Mouse (Mus musculus) inflammation-experienced regulatory T-cells, adult 6 months (primary cell): Measurements from ENCODE around the gene Olfr476. TPM values are rescaled to one million over a fixed set of nuclear protein-coding genes. Genes with fewer than 3 reads are reported as not detected.
"Not testable (repeated sequence)": the region's sequence is repeated elsewhere in the genome, so short reads cannot be mapped to it uniquely, and the experiment has no call there.

Source experiments
- ATAC-seq: one replicate; pipeline ENCODE4 v1.8.0; 2017
- polyA plus RNA-seq, 3 experiments: library from polyadenylated mRNA; unstranded; fragments of 100-300 nt; shearing (Covaris generic); gene quantifications; one replicate each; pipeline ENCODE4 v1.2.1; 2017

The Olfr476 gene
- polyA plus RNA-seq = under 1 TPM in 1 of 3 experiments, not detected in 2; 0.16 TPM

DNA sequence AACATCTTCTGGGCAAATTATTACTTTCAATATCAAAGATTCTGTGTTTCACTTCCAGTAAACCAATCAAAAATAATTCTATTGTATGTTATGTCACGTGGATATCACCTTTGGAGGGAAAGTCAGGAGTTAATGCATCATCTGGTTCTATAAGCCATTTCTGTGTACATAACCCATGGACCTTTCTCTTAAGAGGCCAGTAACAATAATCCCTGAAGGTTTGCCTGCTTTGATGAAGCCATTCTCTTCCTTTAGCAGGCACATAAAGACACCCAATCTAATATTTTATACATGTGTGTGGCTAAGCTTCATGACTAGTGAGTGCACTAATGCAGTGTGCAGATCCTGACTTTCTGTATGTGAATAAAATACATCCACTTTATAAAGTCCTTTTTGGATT lies at the start of gene Olfr476:
Gene Olfr476, plus strand, starts transcription at position 301 of the 400 bp plus-strand sequence.
- no peak for ATAC-seq

DNA sequence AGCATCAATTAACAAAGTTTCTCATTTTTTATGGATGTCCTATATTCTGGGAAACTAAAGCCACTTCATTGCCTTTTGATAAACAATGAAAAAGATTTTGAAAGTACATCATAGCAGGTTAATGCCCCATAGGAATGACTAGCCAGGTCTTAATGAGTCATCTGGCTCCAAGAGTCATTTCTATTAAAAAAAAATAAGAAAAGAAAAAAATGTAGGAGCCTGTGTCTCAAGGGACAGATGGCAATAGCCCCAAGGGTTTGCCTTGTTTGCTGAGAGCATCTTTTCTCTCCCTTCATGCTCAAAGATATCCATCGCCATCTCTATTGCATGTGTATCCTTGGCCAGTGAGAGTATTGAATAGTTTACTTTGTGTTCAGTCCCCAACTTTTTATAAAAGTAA lies 34.5 kb upstream of the Olfr476 start, which contains the start of gene Olfr473:
Gene Olfr473, plus strand, starts transcription at position 301 of the 400 bp plus-strand sequence.
- ATAC-seq = no peak

GRCm38 (mm10) chr7:107952539-107952938 lies 12.1 kb upstream of the Olfr476 start:
- not testable (repeated sequence) for ATAC-seq

DNA sequence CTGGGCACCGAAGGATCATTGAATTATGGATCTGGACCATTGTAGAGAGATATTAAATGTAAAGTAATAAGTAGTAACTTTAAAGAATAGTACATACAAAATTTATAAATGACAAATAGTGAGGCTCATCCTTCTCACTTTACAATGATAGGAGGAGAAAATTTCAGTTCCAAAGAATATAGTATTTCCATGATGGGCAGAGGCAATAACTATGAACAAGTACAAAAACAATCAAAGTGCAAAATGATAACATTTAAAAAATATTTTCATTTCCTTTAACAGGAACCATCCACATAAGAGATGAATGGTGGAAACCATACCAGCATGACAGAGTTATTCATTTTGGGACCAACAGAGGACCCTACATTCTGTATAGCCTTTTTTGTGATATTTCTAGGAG lies 10.3 kb upstream of the Olfr476 start, which contains the start of gene Olfr474:
Gene Olfr474, plus strand, starts transcription at position 301 of the 400 bp plus-strand sequence.
- ATAC-seq = no peak

DNA sequence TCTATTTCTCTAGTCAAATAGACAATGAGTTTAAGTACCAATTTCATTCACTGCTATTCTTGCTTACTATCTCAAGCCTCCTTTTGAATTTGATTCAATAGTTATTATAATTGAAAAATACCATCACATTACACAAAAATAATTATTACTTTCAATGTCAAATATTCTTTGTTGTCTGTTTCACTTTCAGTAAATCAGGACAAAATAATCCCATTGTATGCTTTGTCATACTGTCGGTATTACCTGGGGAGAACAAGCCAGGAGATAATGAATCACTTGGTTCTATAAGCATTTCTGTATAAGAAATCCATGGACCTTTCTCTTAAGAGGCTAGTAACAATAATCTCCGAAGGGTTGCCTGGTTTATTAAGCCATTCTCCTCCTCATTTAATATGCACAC lies 21.8 kb downstream of the Olfr476 start, which contains the start of gene Olfr477:
Gene Olfr477, plus strand, starts transcription at position 301 of the 400 bp plus-strand sequence.
- no peak for ATAC-seq

GRCm38 (mm10) chr7:108014256-108014655 lies 49.7 kb downstream of the Olfr476 start:
- ATAC-seq = not testable (repeated sequence)

Other genes starting within 250 kb of the Olfr476 start
- gene Cyb5r2, start 206.8 kb upstream of the Olfr476 start, polyA plus RNA-seq = not detected
- gene Ovch2, start 163.6 kb upstream of the Olfr476 start, polyA plus RNA-seq = not detected
- gene Olfr467, start 152.5 kb upstream of the Olfr476 start, polyA plus RNA-seq = not detected
- not detected for gene Olfr469, start 139.3 kb upstream of the Olfr476 start, polyA plus RNA-seq
- gene Olfr470, start 117.3 kb upstream of the Olfr476 start, polyA plus RNA-seq = under 1 TPM in 1 of 3 experiments, not detected in 2; 0.66 TPM
- gene Olfr472, start 66.9 kb upstream of the Olfr476 start, polyA plus RNA-seq = under 1 TPM in 2 of 3 experiments, not detected in 1; 0.06 to 0.08 TPM
- gene Olfr473, start 34.4 kb upstream of the Olfr476 start, polyA plus RNA-seq = not detected
- gene Olfr474, start 10.2 kb upstream of the Olfr476 start, polyA plus RNA-seq = not detected
- not detected for gene Olfr477, start 21.9 kb downstream of the Olfr476 start, polyA plus RNA-seq
- not detected for gene Olfr478, start 69.2 kb downstream of the Olfr476 start, polyA plus RNA-seq
- gene Olfr479, start 85.9 kb downstream of the Olfr476 start, polyA plus RNA-seq = not detected
- not detected for gene Olfr480, start 102.5 kb downstream of the Olfr476 start, polyA plus RNA-seq
- under 1 TPM in 1 of 3 experiments, not detected in 2; 0.29 TPM for gene Olfr481, start 115.1 kb downstream of the Olfr476 start, polyA plus RNA-seq
- gene Olfr482, start 132.8 kb downstream of the Olfr476 start, polyA plus RNA-seq = under 1 TPM in 2 of 3 experiments, not detected in 1; 0.15 TPM
- gene Olfr483, start 136.0 kb downstream of the Olfr476 start, polyA plus RNA-seq = not detected
- gene Olfr484, start 162.6 kb downstream of the Olfr476 start, polyA plus RNA-seq = not detected
- not detected for gene Olfr485, start 195.1 kb downstream of the Olfr476 start, polyA plus RNA-seq
- not detected for gene Olfr486, start 207.9 kb downstream of the Olfr476 start, polyA plus RNA-seq
- gene Olfr487, start 249.8 kb downstream of the Olfr476 start, polyA plus RNA-seq = not detected